In the genomic region with DNA sequence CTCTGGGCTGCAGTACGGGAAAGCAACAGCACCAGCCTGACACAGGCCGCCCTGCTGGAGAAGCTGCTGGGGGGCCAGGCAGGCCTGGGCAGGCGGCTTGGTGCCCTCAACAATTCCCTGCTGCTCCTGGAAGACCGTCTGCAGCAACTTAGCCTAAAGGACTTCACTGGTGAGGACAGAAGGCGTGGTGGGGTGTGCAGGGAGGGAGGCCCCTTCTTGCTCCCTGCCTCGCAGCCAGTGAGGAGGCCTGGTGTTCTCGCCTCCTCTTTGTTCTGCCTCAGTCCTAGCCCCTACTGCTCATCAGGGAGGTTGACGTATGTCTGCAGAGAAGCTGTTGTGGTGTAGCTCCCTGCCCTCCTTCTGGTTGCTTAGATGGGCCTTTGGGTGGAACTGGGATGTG, we compare ENCODE assay signal across 23 mouse cellular contexts. TPM values are rescaled to one million over a fixed set of nuclear protein-coding genes. Genes with fewer than 3 reads are reported as not detected.
DNase-seq lines count a peak whose midpoint lies in the region; ATAC-seq and TF ChIP-seq lines count a peak whose summit lies in the region.
"Had no signal": no experiment of that assay in that cellular context is flagged by ENCODE, and none has a peak within 500 bp of the region (broad histone marks: within the 10 kb centered on the region; RNA-seq: fewer than 3 reads in every experiment).

No protein-coding gene starts in this region.

- no peak overlapping the region for H3K4me2 ChIP-seq in limb, embryonic 12.5 days
- H3K4me2 ChIP-seq in embryonic facial prominence, embryonic 15.5 days (replicated peaks), result no peak overlapping the region
- H3K4me2 ChIP-seq in kidney, embryonic 15.5 days, result no peak overlapping the region
- H3K4me2 ChIP-seq: forebrain, embryonic 12.5 days; heart, embryonic 11.5 days; hindbrain, embryonic 14.5 days; midbrain, embryonic 11.5 days; neural tube, embryonic 13.5 days had no signal

- no peak for ATAC-seq in limb, embryonic 12.5 days (ENCODE audit: insufficient number of reproducible peaks, insufficient read depth, low FRiP score, low TSS enrichment, low read depth)
- no peak for ATAC-seq in embryonic facial prominence, embryonic 15.5 days (ENCODE audit: insufficient number of reproducible peaks, low FRiP score, low TSS enrichment, low read depth)
- no peak for ATAC-seq in kidney, embryonic 15.5 days (replicated peaks; ENCODE audit: low FRiP score)
- ATAC-seq: CD4-positive, CD25-positive, alpha-beta regulatory T cell, adult 4 months had no signal

- no peaks in the 10 kb centered on the region for H3K27me3 ChIP-seq in limb, embryonic 12.5 days
- H3K27me3 ChIP-seq in limb, embryonic 10.5 days (ENCODE audit: low read depth, poor library complexity, severe bottlenecking), result no peaks in the 10 kb centered on the region
- 0 out of 2 replicates have a peak, but pooled peaks cover 8% of the 10 kb centered on the region for H3K27me3 ChIP-seq in embryonic facial prominence, embryonic 10.5 days (replicated peaks; ENCODE audit: low read depth, poor library complexity, severe bottlenecking)
- no peaks in the 10 kb centered on the region for H3K27me3 ChIP-seq in embryonic facial prominence, embryonic 15.5 days
- H3K27me3 ChIP-seq in kidney, embryonic 15.5 days, result no peaks in the 10 kb centered on the region
- H3K27me3 ChIP-seq: forebrain, embryonic 12.5 days had no signal

- 0 out of 2 replicates have a peak overlapping the region, but pooled peaks have one; percentile 5 for H3K27ac ChIP-seq in gastrocnemius, adult 2 months
- peak overlapping the region; percentile 23; the same call in 1 of the 2 replicates for H3K27ac ChIP-seq in limb, embryonic 12.5 days
- H3K27ac ChIP-seq in limb, embryonic 10.5 days, result no peak overlapping the region
- H3K27ac ChIP-seq in embryonic facial prominence, embryonic 10.5 days (replicated peaks), result peak overlapping the region; percentile 25; the same call in 1 of the 2 replicates
- peak overlapping the region; percentile 22; the same call in 1 of the 2 replicates for H3K27ac ChIP-seq in embryonic facial prominence, embryonic 15.5 days (replicated peaks)
- H3K27ac ChIP-seq in kidney, embryonic 15.5 days, result no peak overlapping the region
- H3K27ac ChIP-seq: forebrain, embryonic 12.5 days; hindbrain, embryonic 14.5 days; neural tube, embryonic 13.5 days had no signal

- H3K4me1 ChIP-seq in limb, embryonic 12.5 days (replicated peaks), result peaks cover 74% of the 10 kb centered on the region
- H3K4me1 ChIP-seq in limb, embryonic 10.5 days, result peaks cover 88% of the 10 kb centered on the region
- H3K4me1 ChIP-seq in embryonic facial prominence, embryonic 10.5 days, result peaks cover 81% of the 10 kb centered on the region
- peaks cover 83% of the 10 kb centered on the region for H3K4me1 ChIP-seq in embryonic facial prominence, embryonic 15.5 days
- H3K4me1 ChIP-seq in kidney, embryonic 15.5 days, result peaks cover 82% of the 10 kb centered on the region

- WGBS in limb, embryonic 12.5 days, result 77% methylated on average over 8 of the region's 8 CpGs
- WGBS in limb, embryonic 10.5 days, result 80% methylated on average over 8 of the region's 8 CpGs
- WGBS in embryonic facial prominence, embryonic 10.5 days, result 86% methylated on average over 8 of the region's 8 CpGs
- 63% methylated on average over 8 of the region's 8 CpGs for WGBS in embryonic facial prominence, embryonic 15.5 days
- WGBS in kidney, embryonic 15.5 days, result 85% methylated on average over 8 of the region's 8 CpGs

- DNase-seq in gastrocnemius, adult 2 months, result no peak
- no peak for DNase-seq in gastrocnemius, postnatal 10 days
- DNase-seq in limb, embryonic 10.5 days (ENCODE audit: low spot score), result no peak
- DNase-seq in embryonic facial prominence, embryonic 10.5 days (ENCODE audit: low spot score), result no peak
- no peak for DNase-seq in spleen, postnatal 14 days (ENCODE audit: low spot score in 2 of 2)
- DNase-seq: adrenal gland, postnatal 25 days; cerebellum, postnatal 14 days; heart, postnatal 36 days; kidney, adult 8-10 months; kidney, postnatal 36 days; liver; retina, postnatal 1 day; thymus, adult 2 months had no signal

- no peak for TF ChIP-seq CTCF in gastrocnemius, adult 2 months (IDR thresholded peaks at IDR 0.05)

- no peaks in the 10 kb centered on the region for H3K9me3 ChIP-seq in limb, embryonic 12.5 days
- no peaks in the 10 kb centered on the region for H3K9me3 ChIP-seq in limb, embryonic 10.5 days (replicated peaks)
- no peaks in the 10 kb centered on the region for H3K9me3 ChIP-seq in embryonic facial prominence, embryonic 10.5 days
- no peaks in the 10 kb centered on the region for H3K9me3 ChIP-seq in embryonic facial prominence, embryonic 15.5 days (replicated peaks)
- H3K9me3 ChIP-seq in kidney, embryonic 15.5 days (replicated peaks), result no peaks in the 10 kb centered on the region
- H3K9me3 ChIP-seq: forebrain, embryonic 12.5 days; neural tube, embryonic 13.5 days had no signal

- no peak overlapping the region for H3K4me3 ChIP-seq in gastrocnemius, adult 2 months
- H3K4me3 ChIP-seq in limb, embryonic 12.5 days (replicated peaks), result no peak overlapping the region
- H3K4me3 ChIP-seq in limb, embryonic 10.5 days, result no peak overlapping the region; the same call in 1 of the 2 replicates
- no peak overlapping the region for H3K4me3 ChIP-seq in embryonic facial prominence, embryonic 10.5 days
- no peak overlapping the region for H3K4me3 ChIP-seq in embryonic facial prominence, embryonic 15.5 days (replicated peaks)
- no peak overlapping the region for H3K4me3 ChIP-seq in kidney, embryonic 15.5 days (replicated peaks)
- H3K4me3 ChIP-seq: forebrain, embryonic 12.5 days; myocyte; neural tube, embryonic 13.5 days had no signal

- H3K36me3 ChIP-seq in limb, embryonic 12.5 days, result peaks cover 47% of the 10 kb centered on the region
- H3K36me3 ChIP-seq in limb, embryonic 10.5 days, result peaks cover 61% of the 10 kb centered on the region
- H3K36me3 ChIP-seq in embryonic facial prominence, embryonic 10.5 days (replicated peaks), result peaks cover 46% of the 10 kb centered on the region
- H3K36me3 ChIP-seq in embryonic facial prominence, embryonic 15.5 days, result peaks cover 46% of the 10 kb centered on the region
- peaks cover 45% of the 10 kb centered on the region for H3K36me3 ChIP-seq in kidney, embryonic 15.5 days
- H3K36me3 ChIP-seq: forebrain, embryonic 12.5 days; neural tube, embryonic 13.5 days had no signal

- peak overlapping the region; percentile 42; the same call in 1 of the 2 replicates for H3K9ac ChIP-seq in limb, embryonic 12.5 days (replicated peaks)
- H3K9ac ChIP-seq in embryonic facial prominence, embryonic 15.5 days, result no peak overlapping the region
- no peak overlapping the region for H3K9ac ChIP-seq in kidney, embryonic 15.5 days
- H3K9ac ChIP-seq: forebrain, embryonic 12.5 days; hindbrain, embryonic 14.5 days; neural tube, embryonic 13.5 days had no signal

- intact Hi-C loops in gastrocnemius, adult 2 months (cut with DNase I), result no loop called here

RNA-seq across cellular contexts. Expression of gene Khk, which starts 2.5 kb away (rescaled TPM):
- 10 to 100 TPM; 29.2 to 30.8 TPM for total RNA-seq in gastrocnemius, adult 2 months (2021)
- total RNA-seq in gastrocnemius, postnatal 10 days (2021), result 10 to 100 TPM; 27.9 TPM
- polyA plus RNA-seq in limb, embryonic 12.5 days (2016; fragmentation: Nextera tagmentation; extraction: Ambion mirVana), result 11.7 and 14.6 TPM in 2 replicates
- 7.1 and 7.8 TPM in 2 replicates for polyA plus RNA-seq in limb, embryonic 10.5 days (2016; fragmentation: Nextera tagmentation; extraction: Ambion mirVana)
- polyA plus RNA-seq in embryonic facial prominence, embryonic 10.5 days (2016; fragmentation: Nextera tagmentation; extraction: Ambion mirVana), result 8.1 and 9.9 TPM in 2 replicates
- polyA plus RNA-seq in embryonic facial prominence, embryonic 15.5 days (2015; fragmentation: Nextera tagmentation; extraction: Ambion mirVana), result 23.8 and 25.6 TPM in 2 replicates
- polyA plus RNA-seq in kidney, embryonic 15.5 days (2015; fragmentation: Nextera tagmentation; extraction: Ambion mirVana), result 29.3 and 29.7 TPM in 2 replicates

RNA-seq across cellular contexts. Expression of gene Emilin1, which starts 5.5 kb away (rescaled TPM):
- total RNA-seq in gastrocnemius, adult 2 months (2021), result 1 to 10 TPM; 2.7 to 7.7 TPM
- total RNA-seq in gastrocnemius, postnatal 10 days (2021), result 10 to 100 TPM; 42.2 to 60.5 TPM
- polyA plus RNA-seq in limb, embryonic 12.5 days (2016; fragmentation: Nextera tagmentation; extraction: Ambion mirVana), result 221 and 225 TPM in 2 replicates
- polyA plus RNA-seq in limb, embryonic 10.5 days (2016; fragmentation: Nextera tagmentation; extraction: Ambion mirVana), result 202 and 241 TPM in 2 replicates
- polyA plus RNA-seq in embryonic facial prominence, embryonic 10.5 days (2016; fragmentation: Nextera tagmentation; extraction: Ambion mirVana), result 158 and 162 TPM in 2 replicates
- polyA plus RNA-seq in embryonic facial prominence, embryonic 15.5 days (2015; fragmentation: Nextera tagmentation; extraction: Ambion mirVana), result 244 and 254 TPM in 2 replicates
- polyA plus RNA-seq in kidney, embryonic 15.5 days (2015; fragmentation: Nextera tagmentation; extraction: Ambion mirVana), result 258 and 306 TPM in 2 replicates

RNA-seq across cellular contexts. Expression of gene Ost4, which starts 11.1 kb away (rescaled TPM):
- total RNA-seq in gastrocnemius, adult 2 months (2021), result 100 to 1,000 TPM; 103 to 121 TPM
- total RNA-seq in gastrocnemius, postnatal 10 days (2021), result 100 to 1,000 TPM; 149 to 168 TPM
- 351 and 355 TPM in 2 replicates for polyA plus RNA-seq in limb, embryonic 12.5 days (2016; fragmentation: Nextera tagmentation; extraction: Ambion mirVana)
- 403 and 414 TPM in 2 replicates for polyA plus RNA-seq in limb, embryonic 10.5 days (2016; fragmentation: Nextera tagmentation; extraction: Ambion mirVana)
- polyA plus RNA-seq in embryonic facial prominence, embryonic 10.5 days (2016; fragmentation: Nextera tagmentation; extraction: Ambion mirVana), result 399 and 407 TPM in 2 replicates
- 482 and 502 TPM in 2 replicates for polyA plus RNA-seq in embryonic facial prominence, embryonic 15.5 days (2015; fragmentation: Nextera tagmentation; extraction: Ambion mirVana)
- polyA plus RNA-seq in kidney, embryonic 15.5 days (2015; fragmentation: Nextera tagmentation; extraction: Ambion mirVana), result 491 and 504 TPM in 2 replicates

RNA-seq across cellular contexts. Expression of gene Cgref1, which starts 26.7 kb away (rescaled TPM):
- 1 to 10 TPM; 2.0 to 2.9 TPM for total RNA-seq in gastrocnemius, adult 2 months (2021)
- total RNA-seq in gastrocnemius, postnatal 10 days (2021), result 10 to 100 TPM in 1 of 2 experiments, 1 to 10 TPM in 1; 8.5 to 15.3 TPM
- polyA plus RNA-seq in limb, embryonic 12.5 days (2016; fragmentation: Nextera tagmentation; extraction: Ambion mirVana), result 4.1 and 4.4 TPM in 2 replicates
- polyA plus RNA-seq in limb, embryonic 10.5 days (2016; fragmentation: Nextera tagmentation; extraction: Ambion mirVana), result 1.0 and 2.5 TPM in 2 replicates
- 2.2 and 3.2 TPM in 2 replicates for polyA plus RNA-seq in embryonic facial prominence, embryonic 10.5 days (2016; fragmentation: Nextera tagmentation; extraction: Ambion mirVana)
- polyA plus RNA-seq in embryonic facial prominence, embryonic 15.5 days (2015; fragmentation: Nextera tagmentation; extraction: Ambion mirVana), result 32.1 and 34.0 TPM in 2 replicates
- 12.5 and 17.4 TPM in 2 replicates for polyA plus RNA-seq in kidney, embryonic 15.5 days (2015; fragmentation: Nextera tagmentation; extraction: Ambion mirVana)

RNA-seq across cellular contexts. Expression of gene Agbl5, which starts 30.2 kb away (rescaled TPM):
- 1 to 10 TPM; 1.6 to 2.3 TPM for total RNA-seq in gastrocnemius, adult 2 months (2021)
- total RNA-seq in gastrocnemius, postnatal 10 days (2021), result 1 to 10 TPM; 4.5 to 5.0 TPM
- 35.8 and 42.0 TPM in 2 replicates for polyA plus RNA-seq in limb, embryonic 12.5 days (2016; fragmentation: Nextera tagmentation; extraction: Ambion mirVana)
- 20.4 and 29.9 TPM in 2 replicates for polyA plus RNA-seq in limb, embryonic 10.5 days (2016; fragmentation: Nextera tagmentation; extraction: Ambion mirVana)
- polyA plus RNA-seq in embryonic facial prominence, embryonic 10.5 days (2016; fragmentation: Nextera tagmentation; extraction: Ambion mirVana), result 21.8 and 26.9 TPM in 2 replicates
- 22.1 and 28.7 TPM in 2 replicates for polyA plus RNA-seq in embryonic facial prominence, embryonic 15.5 days (2015; fragmentation: Nextera tagmentation; extraction: Ambion mirVana)
- 20.6 and 25.9 TPM in 2 replicates for polyA plus RNA-seq in kidney, embryonic 15.5 days (2015; fragmentation: Nextera tagmentation; extraction: Ambion mirVana)

Comparison
In these comparisons a context has a peak if more than half of its experiments do, and no peak if none do; other contexts are left out.
1. H3K27ac ChIP-seq: peak in gastrocnemius, adult 2 months (single experiment), limb, embryonic 12.5 days (single experiment), embryonic facial prominence, embryonic 10.5 days (single experiment) and embryonic facial prominence, embryonic 15.5 days (single experiment); none in limb, embryonic 10.5 days (single experiment) and kidney, embryonic 15.5 days (single experiment).